Mouse (Mus musculus) liver, embryonic 14.5 days (tissue): ENCODE measurements at regions not wholly inside any gene's neighbourhood (a gene's known extent, or its start where the extent isn't known, plus 50 kb on each side); places are given as distances from the start of the nearest gene placed in this dataset.

Source experiments
- ATAC-seq: fragments of 200-750 bp; cut with Nextera tagmentation; 2 replicates; pipeline ENCODE4 v1.8.0; 2017; ENCODE audit warnings: moderate number of reproducible peaks, mild to moderate bottlenecking, moderate library complexity; ENCODE audit not compliant: insufficient read depth
- DNase-seq, 3 experiments: peaks; one replicate each; pipeline ENCODE4 v3.0.0-alpha.2; 2012 to 2013; ENCODE audit warnings: low read depth in 3 of 3, low spot score in 3 of 3
- H3K27ac ChIP-seq: fragments of 300-500 bp; sonication (generic); 2 replicates; pipeline ENCODE4 v1.5.1; 2014; ENCODE audit warnings: moderate library complexity, mild to moderate bottlenecking, control low read depth, inconsistent platforms
- H3K27me3 ChIP-seq: fragments of 300-500 bp; sonication (generic); 2 replicates; pipeline ENCODE4 v1.6.1; 2014; ENCODE audit warnings: mild to moderate bottlenecking, low read length, moderate library complexity; ENCODE audit not compliant: control insufficient read depth, insufficient read depth
- H3K36me3 ChIP-seq: fragments of 300-500 bp; sonication (generic); replicated peaks from 2 replicates; pipeline ENCODE4 v1.6.1; 2014; ENCODE audit warnings: low read depth; ENCODE audit not compliant: control insufficient read depth, insufficient read depth
- H3K4me1 ChIP-seq, 2 experiments: fragments of 200-500 bp in 1 of 2; fragments of 300-500 bp in 1 of 2; sonication (generic) in 1 of 2; replicated peaks; 2 replicates each; pipeline ENCODE4 v1.6.1; 2012 to 2014; ENCODE audit warnings: antibody characterized with exemption in 1 of 2, inconsistent platforms in 1 of 2, low read length in 1 of 2; ENCODE audit not compliant: control insufficient read depth in 2 of 2, insufficient read depth in 2 of 2
- H3K4me2 ChIP-seq: fragments of 300-500 bp; sonication (generic); 2 replicates; pipeline ENCODE4 v1.6.1; 2014; ENCODE audit warnings: low read depth, mild to moderate bottlenecking, control low read depth, moderate library complexity
- H3K4me3 ChIP-seq, 2 experiments: fragments of 200-500 bp in 1 of 2; fragments of 300-500 bp in 1 of 2; sonication (generic) in 1 of 2; 2 replicates each; pipeline ENCODE4 v1.5.1; 2012 to 2014; ENCODE audit warnings: low read depth in 2 of 2, low read length in 2 of 2, mild to moderate bottlenecking in 2 of 2, control low read depth in 1 of 2, inconsistent platforms in 1 of 2, moderate library complexity in 1 of 2; ENCODE audit not compliant: insufficient read depth in 1 of 2
- H3K9ac ChIP-seq: fragments of 300-500 bp; sonication (generic); replicated peaks from 2 replicates; pipeline ENCODE4 v1.6.1; 2014; ENCODE audit warnings: mild to moderate bottlenecking, control low read depth, moderate library complexity
- H3K9me3 ChIP-seq: fragments of 300-500 bp; sonication (generic); 2 replicates; pipeline ENCODE4 v1.6.1; 2016; ENCODE audit warnings: low read length, mixed read lengths; ENCODE audit not compliant: control insufficient read depth
- CTCF ChIP-seq: IDR thresholded peaks from 2 replicates; pipeline ENCODE4 v1.5.1; 2016; ENCODE audit warnings: antibody characterized with exemption, low read depth, control low read depth
- EP300 ChIP-seq: IDR thresholded peaks from 2 replicates; pipeline ENCODE4 v1.6.1; 2016; ENCODE audit warnings: antibody characterized with exemption, low read depth
- WGBS: fragments of 180-500 bp; shearing (Covaris S2); extraction: QIAGEN DNeasy Blood & Tissue Kit; methylation state at CpG from one replicate; pipeline ENCODE4 v1.1.7; 2014; ENCODE audit not compliant: insufficient replicate concordance; 5-methylcytosine and 5-hydroxymethylcytosine counted together

GRCm38 (mm10) chr5:134000100-134000499 lies 99.4 kb upstream of the Castor2 start:
- 15% methylated on average over 3 of the region's 3 CpGs for WGBS

GRCm38 (mm10) chr5:133999698-134000097 lies 99.8 kb upstream of the Castor2 start:
- H3K27me3 ChIP-seq: no peaks in the 10 kb centered on the region
- H3K4me1 ChIP-seq: no peaks in the 10 kb centered on the region
- H3K4me3 ChIP-seq: no peak overlapping the region
- H3K9ac ChIP-seq: no peak overlapping the region
- H3K4me2 ChIP-seq: no peak overlapping the region
- no peak for ATAC-seq
- TF ChIP-seq EP300 (no peak), CTCF (no peak)
- H3K36me3 ChIP-seq: no peaks in the 10 kb centered on the region
- no peaks in the 10 kb centered on the region for H3K9me3 ChIP-seq
- H3K27ac ChIP-seq: no peak overlapping the region
- DNase-seq: no peak
- WGBS: 33% methylated on average over 5 of the region's 5 CpGs

More at GRCm38 (mm10) chr5:134000100-134000499, 99.4 kb upstream of the Castor2 start:
- no peaks in the 10 kb centered on the region for H3K4me1 ChIP-seq
- DNase-seq (no peak), ATAC-seq (no peak)
- TF ChIP-seq CTCF: no peak
- TF ChIP-seq EP300: no peak
- no peaks in the 10 kb centered on the region for H3K27me3 ChIP-seq
- H3K4me2 ChIP-seq: no peak overlapping the region
- H3K9ac ChIP-seq: no peak overlapping the region
- H3K36me3 ChIP-seq: no peaks in the 10 kb centered on the region
- no peak overlapping the region for H3K27ac ChIP-seq
- H3K4me3 ChIP-seq: no peak overlapping the region
- H3K9me3 ChIP-seq: no peaks in the 10 kb centered on the region

- TF ChIP-seq EP300 (no peak), CTCF (no peak)
- Histone ChIP-seq H3K27me3 (no peaks in the 10 kb centered on the region), H3K9ac (no peak overlapping the region), H3K27ac (no peak overlapping the region), H3K4me3 (no peak overlapping the region), H3K36me3 (no peaks in the 10 kb centered on the region), H3K4me1 (no peaks in the 10 kb centered on the region), H3K4me2 (no peak overlapping the region), H3K9me3 (no peaks in the 10 kb centered on the region)
- DNase-seq (no peak), ATAC-seq (no peak)
- 56% methylated on average over 2 of the region's 2 CpGs for WGBS
Measured at GRCm38 (mm10) chr5:133991994-133992393, 107.5 kb upstream of the Castor2 start.

DNA sequence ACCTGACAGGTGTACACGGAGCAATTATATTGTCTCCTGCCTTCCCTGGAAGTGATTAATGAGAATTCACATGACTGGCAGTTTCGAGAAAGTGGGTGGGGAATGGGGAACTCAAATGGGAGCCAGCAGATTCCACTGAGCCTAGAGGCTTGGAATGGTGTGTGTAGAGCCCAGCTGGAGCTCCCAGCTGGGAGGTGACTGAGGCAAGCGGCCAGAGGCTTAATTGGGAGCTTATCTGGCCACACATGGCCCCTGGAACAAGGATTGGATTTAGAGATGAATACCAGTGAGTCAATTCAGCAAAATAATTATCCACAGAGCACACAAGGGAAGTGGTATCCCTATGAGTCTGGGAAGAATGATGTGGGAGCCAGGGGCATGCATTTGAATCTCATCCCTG lies 108.0 kb upstream of the Castor2 start:
- Histone ChIP-seq H3K9ac (no peak overlapping the region), H3K27me3 (no peaks in the 10 kb centered on the region), H3K4me2 (no peak overlapping the region), H3K27ac (no peak overlapping the region), H3K9me3 (no peaks in the 10 kb centered on the region), H3K4me1 (no peaks in the 10 kb centered on the region), H3K36me3 (no peaks in the 10 kb centered on the region), H3K4me3 (no peak overlapping the region)
- TF ChIP-seq EP300 (no peak), CTCF (no peak)
- no peak for DNase-seq
- WGBS: 29% methylated on average over 3 of the region's 3 CpGs
- ATAC-seq: no peak

DNA sequence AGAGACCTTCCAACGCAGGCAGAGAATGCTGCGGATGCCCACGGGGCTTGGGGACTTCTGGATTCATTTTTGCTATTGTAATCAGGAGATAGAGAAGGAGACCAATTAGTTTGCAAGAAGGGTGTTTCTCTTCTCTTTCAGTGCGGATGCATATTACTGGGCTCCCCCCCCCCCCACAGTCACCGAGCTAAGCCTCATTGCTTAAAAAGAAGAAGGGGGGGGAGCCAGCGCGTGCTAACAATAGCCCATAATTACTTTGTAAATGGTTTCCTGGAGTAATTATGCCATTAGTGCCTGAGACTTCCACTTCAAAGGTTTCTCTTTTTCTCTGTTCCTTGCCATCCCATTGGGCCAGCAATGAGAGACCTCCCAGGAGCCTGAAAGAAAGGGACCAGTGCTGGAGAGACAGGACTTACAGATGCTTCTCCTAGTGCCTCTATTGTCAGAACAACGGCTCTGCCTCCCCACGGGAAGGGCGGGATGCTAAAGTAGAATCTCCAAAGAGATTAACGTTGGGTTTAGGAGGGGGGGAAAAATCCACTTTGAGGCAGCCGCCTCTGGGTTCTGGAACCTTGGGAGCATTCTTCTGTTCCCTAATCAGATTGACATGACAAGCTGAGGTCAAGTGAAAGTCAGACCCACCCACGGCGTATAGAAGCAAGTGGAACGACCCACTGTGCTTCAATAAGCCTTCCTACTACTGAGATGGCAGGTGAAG lies 116.1 kb upstream of the Castor2 start:
- ATAC-seq (no peak), DNase-seq (no peak)
- Histone ChIP-seq H3K36me3 (no peaks in the 10 kb centered on the region), H3K4me3 (no peak overlapping the region), H3K27ac (no peak overlapping the region), H3K4me1 (no peaks in the 10 kb centered on the region), H3K4me2 (no peak overlapping the region), H3K9me3 (no peaks in the 10 kb centered on the region), H3K27me3 (no peaks in the 10 kb centered on the region), H3K9ac (no peak overlapping the region)
- WGBS: 6% methylated on average over 13 of the region's 15 CpGs
- TF ChIP-seq CTCF (no peak), EP300 (no peak)
